Mouse (Mus musculus) NIH3T3 (cell line): Measurements from ENCODE around the gene Nt5c3b.

ENCODE experiments used
- DNase-seq: peaks from one replicate; pipeline ENCODE4 v3.0.0-alpha.2; 2012; ENCODE audit warnings: low read depth

The Nt5c3b gene

DNA sequence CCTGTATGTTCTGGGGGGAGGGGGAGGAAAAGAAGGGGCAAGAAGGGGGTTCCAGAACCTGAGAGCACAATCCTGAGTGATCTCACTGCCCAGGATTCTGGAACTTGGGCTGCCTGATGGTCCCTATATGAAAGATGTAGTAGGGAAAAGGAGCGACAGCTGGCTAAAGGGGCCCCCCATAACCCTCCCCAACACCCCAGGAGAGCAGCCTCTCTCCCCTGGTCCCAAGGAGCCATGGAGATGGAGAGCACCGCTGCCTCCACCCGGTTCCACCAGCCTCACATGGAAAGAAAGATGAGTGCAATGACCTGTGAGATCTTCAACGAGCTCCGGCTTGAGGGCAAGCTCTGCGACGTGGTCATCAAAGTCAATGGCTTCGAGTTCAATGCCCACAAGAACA, at the start of gene Nt5c3b, which contains the start of gene Klhl10:
Nt5c3b (minus strand) TSS at position 12 of the 400 bp plus-strand sequence.
Klhl10 (plus strand) TSS at position 121 of the 400 bp plus-strand sequence.
- DNase-seq: no peak

DNA sequence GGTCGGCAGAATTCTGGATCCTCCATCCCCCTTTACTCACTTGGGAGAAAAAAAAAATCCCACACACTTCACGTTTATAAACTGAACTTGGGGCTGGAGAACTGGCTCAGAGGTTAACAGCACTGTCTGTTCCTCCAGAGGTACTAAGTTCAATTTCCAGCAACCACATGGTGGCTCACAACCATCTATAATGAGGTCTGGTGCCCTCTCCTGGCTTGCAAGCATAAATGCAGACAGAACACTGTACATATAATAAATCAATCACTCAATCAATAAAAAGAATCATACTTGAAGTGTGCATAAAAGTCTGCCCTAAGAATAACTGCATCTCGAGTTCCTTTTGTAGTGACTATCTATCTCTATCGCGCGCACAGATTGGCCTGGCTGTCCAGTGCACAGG, 49.3 kb upstream of the Nt5c3b start:
- peak; percentile 57 for DNase-seq

GRCm38 (mm10) chr11:100485801-100486538, 44.4 kb upstream of the Nt5c3b start:
- peak; percentile 65 for DNase-seq

- no peak for DNase-seq
These were observed 42.9 kb upstream of the Nt5c3b start for GRCm38 (mm10) chr11:100484461-100484860.

DNA sequence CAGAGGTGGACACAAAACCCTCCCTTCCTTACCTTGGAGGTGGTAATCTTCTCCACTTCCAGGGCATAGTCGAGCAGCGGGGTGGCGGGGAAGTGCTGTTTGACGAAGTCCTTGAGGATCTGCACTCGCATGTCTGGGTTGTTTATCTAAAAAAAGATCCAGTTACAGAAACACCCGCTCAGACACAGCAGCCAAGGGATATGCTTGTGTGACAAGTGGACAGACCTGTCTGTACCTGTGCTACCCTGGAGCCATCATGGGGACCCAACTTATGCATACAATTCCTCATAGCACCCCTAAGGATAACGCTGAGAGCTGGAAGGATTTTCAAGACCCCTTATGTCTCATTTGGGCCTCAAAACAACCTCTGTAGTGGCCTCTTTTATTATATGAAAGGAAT, 37.5 kb upstream of the Nt5c3b start:
- no peak for DNase-seq

- no peak for DNase-seq
These were observed 34.7 kb upstream of the Nt5c3b start for GRCm38 (mm10) chr11:100476281-100476680.

DNA sequence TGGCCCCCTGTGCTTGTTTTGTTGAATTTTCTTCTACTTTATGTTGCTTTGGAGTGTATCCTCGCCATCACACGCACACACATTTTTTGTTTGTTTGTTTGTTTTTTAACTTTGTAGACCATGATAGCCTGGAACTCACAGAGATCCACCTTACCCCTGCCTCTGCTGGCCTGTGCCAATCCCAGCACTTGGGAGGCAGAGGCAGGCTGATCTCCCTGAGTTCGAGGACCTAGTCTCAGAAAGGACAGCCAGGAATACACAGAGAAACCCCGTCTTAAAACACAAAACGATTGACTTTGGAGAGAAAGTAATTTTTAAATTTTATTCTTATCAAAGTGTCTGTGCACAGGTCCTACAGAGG, 31.3 kb upstream of the Nt5c3b start:
- DNase-seq: no peak

DNA sequence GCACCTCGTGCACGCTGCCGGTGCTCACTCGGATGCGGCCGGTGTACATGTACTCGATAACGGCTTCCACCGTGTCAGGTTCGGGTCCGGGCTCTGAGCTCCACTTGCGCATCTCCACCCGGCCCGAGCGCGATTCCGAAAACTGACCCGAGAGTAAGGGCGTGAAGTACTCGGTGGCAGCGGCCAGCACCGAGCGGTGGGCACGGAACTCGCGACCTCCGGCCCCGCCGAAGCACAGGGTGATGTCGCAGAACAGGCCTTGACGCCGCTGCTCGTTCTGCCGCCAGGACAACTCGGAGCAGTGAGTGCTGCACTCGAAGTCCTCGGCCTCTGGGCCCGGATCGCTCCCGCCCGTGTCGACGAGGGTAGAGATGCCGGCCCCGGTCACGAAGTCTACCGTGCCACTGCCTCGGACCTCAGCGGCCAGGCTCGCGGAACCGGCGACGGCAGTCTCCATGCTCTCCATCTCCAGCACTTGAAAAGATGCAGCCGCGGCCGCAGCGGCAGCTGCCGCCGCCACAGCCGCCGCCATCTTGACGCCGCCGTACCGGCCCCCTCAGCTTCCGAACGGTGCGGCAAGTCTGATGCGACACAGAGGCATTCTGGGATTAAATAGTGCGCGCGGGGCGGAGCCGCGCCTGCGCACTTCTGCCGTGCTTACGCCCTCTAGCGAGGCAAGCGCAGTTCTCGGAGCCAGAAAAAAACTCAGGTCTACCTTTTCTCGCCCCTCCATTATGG, 30.8 kb upstream of the Nt5c3b start, which contains the start of gene Klhl11:
Klhl11 (minus strand) TSS at position 545 of the 738 bp plus-strand sequence.
- peak; percentile 98 for DNase-seq

DNA sequence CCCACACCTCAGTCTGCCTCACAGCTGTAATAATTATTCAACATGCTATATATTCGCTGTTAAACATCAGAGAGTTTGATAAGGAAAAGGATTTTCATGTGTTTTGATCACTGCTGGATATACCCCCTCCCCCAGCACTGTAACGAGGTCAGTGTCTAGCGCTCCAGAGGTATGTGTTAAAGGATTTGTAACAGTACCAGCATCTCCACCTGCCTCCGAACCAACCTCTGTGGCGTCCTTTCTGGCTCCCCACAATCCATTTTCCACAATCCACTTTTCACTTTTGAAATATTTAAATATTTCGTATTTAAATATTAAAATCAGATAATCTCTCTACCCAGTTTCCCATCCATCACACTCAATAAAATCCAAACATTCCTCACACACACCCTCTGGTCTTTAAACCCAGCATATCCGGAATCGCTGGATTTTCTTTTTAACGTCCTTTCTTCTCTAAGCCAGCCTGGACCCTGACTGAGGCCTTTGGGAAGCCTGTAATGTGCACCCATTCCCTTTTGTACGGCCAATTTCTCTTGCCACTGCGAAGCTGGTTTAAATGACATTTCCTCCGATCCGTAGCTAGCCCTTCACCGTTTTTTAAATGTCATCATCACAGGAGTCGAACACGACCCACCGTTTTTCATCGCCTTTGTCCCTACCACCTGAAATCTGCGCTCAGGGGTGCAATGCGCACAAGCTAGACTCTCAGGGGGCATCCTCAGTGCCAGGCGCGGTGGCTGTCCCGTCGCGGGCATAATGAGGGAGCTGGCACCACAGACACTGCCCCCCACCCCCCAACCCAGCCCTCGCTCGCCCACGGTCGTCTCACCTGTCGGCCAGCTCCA, 30.0 kb upstream of the Nt5c3b start:
- DNase-seq: peak; percentile 12

- no peak for DNase-seq
These were observed 24.2 kb upstream of the Nt5c3b start for GRCm38 (mm10) chr11:100465833-100466232.

DNA sequence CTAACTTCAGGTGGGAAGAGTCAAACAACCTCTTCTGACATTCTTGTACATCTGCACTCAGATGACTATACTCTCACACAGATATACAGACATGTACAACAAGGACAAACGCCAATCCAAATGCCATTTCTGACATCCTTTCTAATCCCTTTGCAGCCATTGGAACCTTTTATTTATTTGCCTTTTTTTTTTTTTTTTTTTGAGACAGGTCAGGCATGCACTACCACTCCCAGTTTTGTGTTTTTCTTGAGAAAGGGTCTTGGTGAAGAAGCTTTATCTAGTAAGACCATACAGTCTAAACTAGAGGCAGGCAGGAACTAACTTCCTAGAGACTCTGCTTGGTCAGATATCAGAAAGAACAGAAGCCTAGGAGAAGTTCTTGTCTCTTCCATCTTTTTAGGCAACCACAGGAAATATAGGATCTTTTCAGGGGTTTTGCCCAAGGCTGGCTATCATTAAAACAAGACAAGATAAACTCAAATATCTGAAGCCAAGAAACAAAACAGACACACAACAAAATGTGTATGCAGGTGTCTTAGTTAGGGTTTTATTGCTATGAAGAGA, 23.7 kb upstream of the Nt5c3b start:
- DNase-seq: no peak

GRCm38 (mm10) chr11:100462699-100463098, 21.1 kb upstream of the Nt5c3b start:
- no peak for DNase-seq

DNA sequence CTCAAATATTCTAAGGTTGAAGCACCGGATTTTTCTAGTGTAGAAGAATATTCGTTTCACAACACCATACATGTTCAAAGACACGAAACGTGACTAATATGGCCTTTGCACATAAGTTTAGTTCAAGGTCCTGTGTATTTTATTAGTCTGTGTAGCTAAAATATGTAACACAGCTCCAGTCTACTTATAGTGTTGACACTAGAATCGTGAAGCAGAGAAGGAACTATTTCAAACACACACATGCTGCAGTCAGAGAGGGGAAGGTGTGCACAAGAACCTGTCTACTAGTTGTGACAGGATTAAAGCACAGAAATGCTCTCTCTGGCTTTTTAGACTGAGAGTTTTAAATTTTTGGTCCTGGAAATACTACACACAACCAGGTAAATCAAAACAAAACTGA, 16.1 kb upstream of the Nt5c3b start:
- no peak for DNase-seq

DNA sequence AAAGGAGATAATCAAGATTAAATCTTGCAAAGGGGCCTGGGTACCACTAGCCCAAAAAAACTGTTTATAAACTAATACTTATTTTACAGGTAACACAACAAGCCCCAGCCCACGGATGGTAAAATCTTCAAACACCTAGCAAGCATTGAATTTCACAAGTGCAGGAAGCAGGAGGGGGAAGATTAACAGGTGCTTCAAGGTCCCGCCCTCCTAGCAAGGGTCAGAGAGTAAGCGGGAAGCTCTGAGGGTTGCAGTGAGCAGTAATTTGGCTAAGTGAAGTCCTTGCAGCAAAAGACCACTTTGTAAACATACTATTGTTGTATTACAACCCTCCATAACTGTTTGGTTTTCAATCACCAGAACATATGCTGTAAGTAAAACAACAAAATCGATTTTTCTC, 15.6 kb upstream of the Nt5c3b start:
- no peak for DNase-seq

GRCm38 (mm10) chr11:100442625-100443024, 1.0 kb upstream of the Nt5c3b start:
- DNase-seq: no peak

GRCm38 (mm10) chr11:100440691-100441522, 701 bp downstream of the Nt5c3b start:
- DNase-seq: peak; percentile 91

- DNase-seq: no peak
These were observed 3.7 kb downstream of the Nt5c3b start for GRCm38 (mm10) chr11:100437901-100438300.

- DNase-seq: no peak
These were observed 5.8 kb downstream of the Nt5c3b start for GRCm38 (mm10) chr11:100435678-100436246.

- no peak for DNase-seq
These were observed 9.6 kb downstream of the Nt5c3b start for GRCm38 (mm10) chr11:100432002-100432401.

DNA sequence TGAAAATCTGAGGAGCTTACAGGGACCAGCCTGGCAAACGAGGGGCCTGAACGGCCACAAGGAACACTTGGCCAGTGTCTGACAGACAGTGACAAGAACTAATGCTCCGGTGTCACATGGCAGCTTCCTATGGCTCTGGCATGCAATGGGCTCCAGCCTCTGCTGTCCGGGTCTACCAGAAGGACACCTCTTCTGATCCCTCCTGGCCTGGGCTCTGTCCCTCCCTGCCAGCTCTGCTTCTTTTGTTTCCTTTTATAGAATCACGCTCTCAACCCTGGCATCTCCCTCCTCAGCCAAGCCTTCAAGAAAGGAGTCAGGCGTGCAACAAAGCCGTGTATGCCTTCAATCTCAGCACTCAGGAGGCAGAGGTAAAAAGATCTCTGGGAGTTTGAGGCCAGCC, 11.6 kb downstream of the Nt5c3b start:
- no peak for DNase-seq
